Mouse (Mus musculus) MEL (cell line): ENCODE measurements around the gene Itsn1. TPM values are rescaled to one million over a fixed set of nuclear protein-coding genes. Genes with fewer than 3 reads are reported as not detected.

Source experiments
- DNase-seq: peaks from one replicate; pipeline ENCODE4 v3.0.0; 2011; ENCODE audit warnings: low read depth, low spot score
- H3K27ac ChIP-seq: 2 replicates; pipeline ENCODE4 v1.5.1; 2012; ENCODE audit warnings: low read depth, mild to moderate bottlenecking, control low read depth, low read length, moderate library complexity; ENCODE audit not compliant: control insufficient read depth
- H3K27me3 ChIP-seq, 2 experiments: fragments of 150-350 bp in 1 of 2; sonication (generic) in 1 of 2; 2 replicates each; pipeline ENCODE4 v1.6.1; 2012; ENCODE audit warnings: low read length in 2 of 2, mild to moderate bottlenecking in 2 of 2, improper control_type of control experiment in 1 of 2, moderate library complexity in 1 of 2; ENCODE audit not compliant: insufficient read depth in 2 of 2, control insufficient read depth in 1 of 2
- H3K36me3 ChIP-seq, 2 experiments: 2 replicates each; pipeline ENCODE4 v1.6.1; 2012 to 2014; ENCODE audit warnings: low read length in 2 of 2, improper control_type of control experiment in 1 of 2, inconsistent platforms in 1 of 2, mild to moderate bottlenecking in 1 of 2; ENCODE audit not compliant: insufficient read depth in 2 of 2, control insufficient read depth in 1 of 2
- H3K4me1 ChIP-seq, 2 experiments: fragments of 150-350 bp in 1 of 2; sonication (generic) in 1 of 2; 2 replicates each; pipeline ENCODE4 v1.6.1; 2012; ENCODE audit warnings: low read length in 2 of 2, improper control_type of control experiment in 1 of 2, mild to moderate bottlenecking in 1 of 2; ENCODE audit not compliant: insufficient read depth in 2 of 2, control insufficient read depth in 1 of 2
- H3K4me3 ChIP-seq, 2 experiments: fragments of 150-350 bp in 1 of 2; sonication (generic) in 1 of 2; 2 replicates each; pipeline ENCODE4 v1.5.1; 2012; ENCODE audit warnings: low read depth in 2 of 2, low read length in 2 of 2, mild to moderate bottlenecking in 2 of 2, moderate library complexity in 2 of 2, control low read depth in 1 of 2, improper control_type of control experiment in 1 of 2; ENCODE audit not compliant: control insufficient read depth in 1 of 2, insufficient read depth in 1 of 2
- H3K79me2 ChIP-seq: 2 replicates; pipeline ENCODE4 v1.6.1; 2012; ENCODE audit warnings: mild to moderate bottlenecking, low read length, moderate library complexity; ENCODE audit not compliant: control insufficient read depth, poor library complexity, insufficient read depth
- H3K9ac ChIP-seq: 2 replicates; pipeline ENCODE4 v1.6.1; 2012; ENCODE audit warnings: low read depth, mild to moderate bottlenecking, control low read depth, low read length, moderate library complexity; ENCODE audit not compliant: control insufficient read depth, poor library complexity, severe bottlenecking
- H3K9me3 ChIP-seq: fragments of 150-350 bp; sonication (generic); replicated peaks from 2 replicates; pipeline ENCODE4 v1.6.1; 2012; ENCODE audit warnings: mild to moderate bottlenecking, low read length, improper control_type of control experiment, moderate library complexity; ENCODE audit not compliant: insufficient read depth
- CTCF ChIP-seq, 3 experiments: IDR thresholded peaks in 2 of 3; conservative IDR thresholded peaks in 1 of 3; 2 replicates each; pipeline ENCODE4 v1.5.1; 2011 to 2012; ENCODE audit warnings: low read length in 3 of 3, low read depth in 2 of 3, mild to moderate bottlenecking in 2 of 3, improper control_type of control experiment in 1 of 3, inconsistent platforms in 1 of 3, mixed read lengths in 1 of 3, moderate library complexity in 1 of 3; ENCODE audit not compliant: control insufficient read depth in 1 of 3, insufficient read depth in 1 of 3, poor library complexity in 1 of 3, severe bottlenecking in 1 of 3
- E2F4 ChIP-seq: IDR thresholded peaks from 2 replicates; pipeline ENCODE4 v1.6.1; 2011; ENCODE audit warnings: low read depth, low read length, improper control_type of control experiment, borderline replicate concordance
- EP300 ChIP-seq, 2 experiments: IDR thresholded peaks; 2 replicates each; pipeline ENCODE4 v1.6.1; 2011; ENCODE audit warnings: improper control_type of control experiment in 2 of 2, low read length in 2 of 2, low read depth in 1 of 2, mild to moderate bottlenecking in 1 of 2
- KAT2A ChIP-seq: conservative IDR thresholded peaks from 2 replicates; pipeline ENCODE4 v1.6.1; 2012; ENCODE audit warnings: low read depth, low read length, improper control_type of control experiment, inconsistent platforms
- MAX ChIP-seq: IDR thresholded peaks from 2 replicates; pipeline ENCODE4 v1.6.1; 2011; ENCODE audit warnings: low read length, improper control_type of control experiment
- MAZ ChIP-seq: IDR thresholded peaks from 2 replicates; pipeline ENCODE4 v1.6.1; 2012; ENCODE audit warnings: low read depth, mild to moderate bottlenecking, inconsistent platforms, low read length, improper control_type of control experiment
- MEF2A ChIP-seq: IDR thresholded peaks from 2 replicates; pipeline ENCODE4 v1.6.1; 2014; ENCODE audit warnings: low read depth, mild to moderate bottlenecking, inconsistent platforms, low read length, improper control_type of control experiment; ENCODE audit not compliant: poor library complexity, insufficient replicate concordance, severe bottlenecking; ENCODE audit errors: extremely low read depth
- MXI1 ChIP-seq: IDR thresholded peaks from 2 replicates; pipeline ENCODE4 v1.6.1; 2011; ENCODE audit warnings: mild to moderate bottlenecking, low read depth, low read length, improper control_type of control experiment
- POLR2AphosphoS2 ChIP-seq: IDR thresholded peaks from 2 replicates; pipeline ENCODE4 v1.6.1; 2011; ENCODE audit warnings: low read length, improper control_type of control experiment
- POLR2AphosphoS5 ChIP-seq: IDR thresholded peaks from 2 replicates; pipeline ENCODE4 v1.6.1; 2012; ENCODE audit warnings: low read depth, borderline replicate concordance, mild to moderate bottlenecking, inconsistent platforms, low read length, moderate library complexity, mixed read lengths
- RAD21 ChIP-seq: IDR thresholded peaks from 2 replicates; pipeline ENCODE4 v1.6.1; 2011; ENCODE audit warnings: mild to moderate bottlenecking, low read depth, low read length, improper control_type of control experiment
- RCOR1 ChIP-seq: IDR thresholded peaks from 2 replicates; pipeline ENCODE4 v1.6.1; 2012; ENCODE audit warnings: low read depth, mild to moderate bottlenecking, inconsistent platforms, low read length, improper control_type of control experiment
- SIN3A ChIP-seq: IDR thresholded peaks from 2 replicates; pipeline ENCODE4 v1.6.1; 2012; ENCODE audit warnings: low read length, improper control_type of control experiment, inconsistent platforms
- SMC3 ChIP-seq: IDR thresholded peaks from 2 replicates; pipeline ENCODE4 v1.6.1; 2011; ENCODE audit warnings: low read depth, low read length, improper control_type of control experiment
- TAL1 ChIP-seq: IDR thresholded peaks from 2 replicates; pipeline ENCODE4 v1.6.1; 2012; ENCODE audit warnings: mild to moderate bottlenecking, inconsistent platforms, low read length, moderate library complexity, mixed read lengths
- TBP ChIP-seq: IDR thresholded peaks from 2 replicates; pipeline ENCODE4 v1.8.0; 2011; ENCODE audit warnings: low read depth, low read length, improper control_type of control experiment
- UBTF ChIP-seq: IDR thresholded peaks from 2 replicates; pipeline ENCODE4 v1.6.1; 2012; ENCODE audit warnings: low read depth, mild to moderate bottlenecking, inconsistent platforms, low read length, improper control_type of control experiment, moderate library complexity, borderline replicate concordance; ENCODE audit not compliant: insufficient read depth
- USF2 ChIP-seq, 2 experiments: IDR thresholded peaks; 2 replicates each; pipeline ENCODE4 v1.6.1; 2011 to 2012; ENCODE audit warnings: improper control_type of control experiment in 2 of 2, low read length in 2 of 2, borderline replicate concordance in 1 of 2, inconsistent platforms in 1 of 2, low read depth in 1 of 2, mild to moderate bottlenecking in 1 of 2; ENCODE audit not compliant: insufficient read depth in 1 of 2
- polyA plus RNA-seq, 2 experiments: library from polyadenylated mRNA; stranded (reverse) in 1 of 2; unstranded in 1 of 2; fragments of >175 nt in 1 of 2; fragments of >200 nt in 1 of 2; gene quantifications; 2 replicates each; pipeline versions ENCODE4 v1.2.1 to v1.2.4; 2012; ENCODE audit warnings: low replicate concordance in 2 of 2, low read depth in 1 of 2; ENCODE audit not compliant: insufficient read length in 2 of 2, insufficient read depth in 1 of 2, missing spikeins in 1 of 2
- total RNA-seq: library from RNA; depleted of rRNA; stranded (reverse); fragments of 300-350 nt; gene quantifications from 2 replicates; pipeline ENCODE4 v1.2.3, GENCODE M21; 2012

The Itsn1 gene
- total and polyA plus RNA-seq, 3 experiments: 14.7 to 36.5 TPM; not detected in 1

- Histone ChIP-seq H3K9ac (no peak overlapping the region), H3K9me3 (no peaks in the 10 kb centered on the region), H3K27me3 (no peaks in the 10 kb centered on the region), H3K4me3 (no peak overlapping the region), H3K79me2 (no peaks in the 10 kb centered on the region), H3K4me1 (peaks cover 15 to 21% of the 10 kb centered on the region in 2 experiments), H3K27ac (no peak overlapping the region), H3K36me3 (peaks cover 0 to 19% of the 10 kb centered on the region in 2 experiments; a peak in 2 of 4 replicates)
- no peak for DNase-seq
- no peak for TF ChIP-seq CTCF (IDR thresholded peaks at IDR 0.05 in 2 of 3, conservative IDR thresholded peaks at IDR 0.05 in 1 of 3; ENCODE audit: control insufficient read depth in 1 of 3, insufficient read depth in 1 of 3, low read depth in 2 of 3, low read length in 3 of 3, poor library complexity in 1 of 3, severe bottlenecking in 1 of 3)
These were observed 97.8 kb downstream of the Itsn1 start for GRCm38 (mm10) chr16:91826893-91827292.

- no peak overlapping the region for H3K27ac ChIP-seq
- H3K36me3 ChIP-seq: peaks cover 0 to 16% of the 10 kb centered on the region in 2 experiments; a peak in 2 of 4 replicates
- no peaks in the 10 kb centered on the region for H3K27me3 ChIP-seq
- TF ChIP-seq SMC3 (no peak), MAZ (no peak), UBTF (no peak), MXI1 (no peak), TBP (no peak), CTCF (IDR thresholded peaks at IDR 0.05 in 2 of 3, conservative IDR thresholded peaks at IDR 0.05 in 1 of 3; ENCODE audit: control insufficient read depth in 1 of 3, insufficient read depth in 1 of 3, low read depth in 2 of 3, low read length in 3 of 3, poor library complexity in 1 of 3, severe bottlenecking in 1 of 3) (no peak), MAX (no peak), POLR2AphosphoS5 (no peak), POLR2AphosphoS2 (no peak), USF2 (IDR thresholded peaks at IDR 0.05; ENCODE audit: borderline replicate concordance in 1 of 2, insufficient read depth in 1 of 2, low read depth in 1 of 2, low read length in 2 of 2) (no peak), EP300 (IDR thresholded peaks at IDR 0.05; ENCODE audit: low read depth in 1 of 2, low read length in 2 of 2) (no peak), MEF2A (no peak), RCOR1 (no peak), RAD21 (no peak), SIN3A (no peak), KAT2A (no peak), E2F4 (no peak), TAL1 (no peak)
- H3K4me1 ChIP-seq: peaks cover 15% of the 10 kb centered on the region in 2 experiments
- no peak overlapping the region for H3K4me3 ChIP-seq
- no peak for DNase-seq
- no peak overlapping the region for H3K9ac ChIP-seq
- H3K9me3 ChIP-seq: no peaks in the 10 kb centered on the region
- H3K79me2 ChIP-seq: no peaks in the 10 kb centered on the region
These were observed 98.4 kb downstream of the Itsn1 start for GRCm38 (mm10) chr16:91827456-91827855.
